Mouse (Mus musculus) C2C12 (cell line): ENCODE results near the gene Pcna. TPM values are rescaled to one million over a fixed set of nuclear protein-coding genes. Genes with fewer than 3 reads are reported as not detected.

Experiments used
- H3K27me3 ChIP-seq: one replicate; pipeline ENCODE4 v1.6.1; 2011; ENCODE audit not compliant: control insufficient read depth, insufficient read depth, insufficient read length
- H3K36me3 ChIP-seq: one replicate; pipeline ENCODE4 v1.6.1; 2011; ENCODE audit not compliant: control insufficient read depth, insufficient read depth
- H3K4me3 ChIP-seq: one replicate; pipeline ENCODE4 v1.5.1; 2011; ENCODE audit warnings: mild to moderate bottlenecking, control low read depth; ENCODE audit not compliant: poor library complexity, insufficient read depth, severe bottlenecking
- H3K79me2 ChIP-seq: one replicate; pipeline ENCODE4 v1.6.1; 2011; ENCODE audit not compliant: control insufficient read depth, insufficient read depth
- H3K79me3 ChIP-seq: one replicate; pipeline ENCODE4 v1.6.1; 2011; ENCODE audit warnings: low read depth, control low read depth
- H3ac ChIP-seq: one replicate; pipeline ENCODE3; 2011; ENCODE audit warnings: low read depth; ENCODE audit not compliant: control insufficient read depth, insufficient read length
- CEBPB ChIP-seq: IDR thresholded peaks from one replicate; pipeline ENCODE4 v1.6.1; 2011; ENCODE audit warnings: low read depth, mild to moderate bottlenecking, control low read depth, moderate library complexity
- CTCF ChIP-seq: IDR thresholded peaks from one replicate; pipeline ENCODE4 v1.5.1; 2011; ENCODE audit not compliant: control insufficient read depth, insufficient read depth, insufficient read length
- FOSL1 ChIP-seq: IDR thresholded peaks from one replicate; pipeline ENCODE4 v1.8.0; 2011; ENCODE audit warnings: mild to moderate bottlenecking, low read length; ENCODE audit not compliant: poor library complexity, insufficient read depth, severe bottlenecking
- MAX ChIP-seq: IDR thresholded peaks from one replicate; pipeline ENCODE4 v1.6.1; 2011; ENCODE audit warnings: mild to moderate bottlenecking, control low read depth
- MYOD1 ChIP-seq: IDR thresholded peaks from one replicate; pipeline ENCODE4 v1.6.1; 2011; ENCODE audit warnings: low read depth; ENCODE audit not compliant: control insufficient read depth, insufficient read length
- MYOG ChIP-seq: IDR thresholded peaks from one replicate; pipeline ENCODE4 v1.6.1; 2011; ENCODE audit not compliant: control insufficient read depth, insufficient read length; ENCODE audit errors: extremely low read depth
- USF1 ChIP-seq: IDR thresholded peaks from one replicate; pipeline ENCODE4 v1.6.1; 2011; ENCODE audit warnings: low read depth, mild to moderate bottlenecking, control low read depth, moderate library complexity
- polyA plus RNA-seq: library from polyadenylated mRNA; unstranded; fragments of >200 nt; fragmentation: generic; extraction: Trizol; gene quantifications from one replicate; pipeline ENCODE4 v1.2.1, GENCODE M21; 2012; ENCODE audit warnings: missing spikeins

Pcna gene
- polyA plus RNA-seq, 1 experiment, result 228 TPM

DNA sequence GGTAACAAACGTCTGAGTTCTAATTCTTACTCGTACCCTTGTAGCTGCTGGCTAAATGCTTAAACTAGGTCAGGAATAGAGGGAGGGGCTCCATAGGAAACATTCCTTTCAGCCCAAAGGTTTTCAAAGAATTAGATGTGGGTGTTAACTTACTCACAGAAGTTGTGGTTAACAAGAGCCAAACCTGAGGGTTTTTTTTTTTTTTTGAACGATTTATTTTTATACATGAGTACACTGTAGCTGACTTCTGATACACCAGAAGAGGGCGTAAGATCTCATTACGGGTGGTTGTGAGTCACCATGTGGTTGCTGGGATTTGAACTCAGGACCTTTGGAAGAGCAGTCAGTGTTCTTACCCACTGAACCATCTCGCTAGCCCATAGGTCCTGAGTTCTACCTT, 9.1 kb upstream of the Pcna start:
- TF ChIP-seq CEBPB (no peak), MAX (no peak), FOSL1 (no peak), MYOD1 (no peak), CTCF (no peak), MYOG (no peak), USF1 (no peak)
- Histone ChIP-seq H3K36me3 (no peaks in the 10 kb centered on the region), H3ac (no peak overlapping the region), H3K27me3 (no peaks in the 10 kb centered on the region), H3K4me3 (no peak overlapping the region), H3K79me2 (peaks cover 37% of the 10 kb centered on the region), H3K79me3 (peaks cover 27% of the 10 kb centered on the region)

DNA sequence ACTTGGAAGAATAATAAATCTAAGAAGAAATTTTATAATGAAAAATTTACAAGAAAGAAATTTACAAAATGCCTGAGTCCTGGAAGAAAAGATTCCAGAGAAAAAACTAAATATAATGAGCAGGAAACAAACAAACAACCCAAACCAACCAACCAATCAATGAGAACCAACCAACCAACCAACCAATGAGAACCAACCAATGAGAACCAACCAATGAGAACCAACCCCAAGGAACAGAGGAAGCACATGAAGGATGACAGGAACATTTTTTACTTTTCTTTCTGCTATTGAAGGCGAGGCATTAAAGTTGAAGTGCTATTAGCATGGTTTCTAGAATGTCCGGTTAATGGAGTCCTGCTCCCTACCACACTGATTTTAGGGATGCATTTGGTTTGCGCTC, 7.5 kb upstream of the Pcna start:
- Histone ChIP-seq H3K79me2 (peaks cover 25% of the 10 kb centered on the region), H3K79me3 (peaks cover 17% of the 10 kb centered on the region), H3K27me3 (no peaks in the 10 kb centered on the region)

DNA sequence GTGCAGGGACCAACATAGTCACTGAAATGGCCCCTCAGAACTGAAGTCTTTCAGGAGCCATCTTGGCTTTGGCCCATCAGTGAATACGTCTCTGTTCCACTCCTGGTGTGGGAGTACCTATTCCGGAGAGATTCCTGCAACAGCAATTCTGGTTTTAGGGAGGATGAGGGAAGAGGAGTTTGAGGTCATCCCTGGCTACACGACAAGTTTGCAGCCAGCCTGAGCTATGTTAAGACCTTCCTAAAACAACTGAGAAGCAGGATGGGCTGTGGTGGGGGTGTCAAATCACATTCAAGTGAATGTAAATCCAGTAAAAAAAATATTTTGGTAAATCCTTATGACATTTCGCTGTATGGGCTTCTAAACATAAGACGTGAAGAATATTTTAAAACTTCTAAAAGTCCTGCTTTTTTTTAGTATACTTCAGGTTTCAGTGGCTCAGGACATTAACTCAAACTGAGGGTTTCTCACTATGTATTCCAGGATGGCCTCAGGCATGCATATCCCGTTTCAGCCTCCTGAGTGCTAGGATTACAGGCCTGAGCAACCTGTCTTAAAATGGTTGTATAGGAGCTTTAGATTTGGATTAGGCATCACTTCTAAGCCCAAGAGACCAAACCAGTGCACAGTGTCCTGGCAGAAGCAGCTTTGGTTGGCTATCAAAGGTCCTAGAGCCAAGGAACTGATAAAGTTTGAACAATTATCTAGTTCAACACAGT, 4.4 kb upstream of the Pcna start:
- Histone ChIP-seq H3K4me3 (no peak overlapping the region), H3K36me3 (no peaks in the 10 kb centered on the region), H3ac (no peak overlapping the region), H3K79me2 (peaks cover 22% of the 10 kb centered on the region), H3K27me3 (no peaks in the 10 kb centered on the region), H3K79me3 (peaks cover 4% of the 10 kb centered on the region)
- TF ChIP-seq USF1 (no peak), MYOG (no peak), MAX (no peak), MYOD1 (no peak), CTCF (no peak)

More for the DNA sequence above, 7.5 kb upstream of the Pcna start:
- H3K4me3 ChIP-seq, result no peak overlapping the region
- H3ac ChIP-seq, result no peak overlapping the region
- no peak for TF ChIP-seq MAX
- no peak for TF ChIP-seq FOSL1
- TF ChIP-seq MYOD1, result no peak
- no peak for TF ChIP-seq CTCF
- no peak for TF ChIP-seq CEBPB
- TF ChIP-seq USF1, result no peak
- no peak for TF ChIP-seq MYOG
- H3K36me3 ChIP-seq, result no peaks in the 10 kb centered on the region

DNA sequence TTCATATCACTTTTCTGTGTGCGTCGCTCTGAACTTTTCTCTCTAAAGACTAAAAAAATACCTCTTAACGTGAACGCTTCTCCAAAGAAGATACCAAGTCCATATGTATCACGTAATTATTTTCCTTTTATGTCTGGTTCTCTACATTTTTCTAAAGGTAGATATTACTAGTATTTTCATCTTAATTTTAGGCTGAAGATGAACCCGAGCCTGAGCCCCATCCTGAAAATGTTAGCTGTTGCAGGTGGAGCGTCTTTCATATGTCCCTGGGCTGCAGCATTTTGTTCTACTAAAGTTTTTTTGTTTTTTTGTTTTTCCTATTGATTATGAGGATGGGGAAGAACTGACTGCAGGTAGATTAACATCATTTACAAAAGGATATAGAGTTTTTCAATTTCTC, 489 bp upstream of the Pcna start:
- H3ac ChIP-seq, result peak overlapping the region; percentile 7
- H3K79me2 ChIP-seq, result peaks cover 54% of the 10 kb centered on the region
- TF ChIP-seq FOSL1 (no peak), MAX (no peak), CEBPB (no peak), CTCF (no peak), MYOD1 (no peak), MYOG (no peak), USF1 (no peak)
- no peaks in the 10 kb centered on the region for H3K27me3 ChIP-seq
- H3K79me3 ChIP-seq, result peaks cover 30% of the 10 kb centered on the region
- peak overlapping the region; percentile 54 for H3K4me3 ChIP-seq
- peaks cover 29% of the 10 kb centered on the region for H3K36me3 ChIP-seq

DNA sequence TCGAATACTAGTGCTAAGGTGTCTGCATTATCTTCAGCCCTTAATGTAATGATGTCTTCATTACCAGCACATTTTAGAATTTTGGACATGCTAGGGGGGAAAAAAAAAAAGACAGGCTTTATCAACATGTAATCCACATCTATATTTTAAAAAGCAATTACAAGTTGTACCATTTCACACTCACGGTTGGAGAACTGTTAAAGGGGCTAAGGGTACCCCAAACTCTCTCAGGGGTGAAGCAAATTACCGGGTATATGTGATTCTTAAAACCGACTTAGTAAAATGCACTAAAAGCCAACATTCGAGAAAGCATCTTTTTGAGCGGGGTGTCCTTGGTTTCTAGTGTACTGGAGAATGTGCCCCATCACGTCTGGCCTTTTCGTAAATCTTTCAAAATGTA, 1.2 kb downstream of the Pcna start:
- TF ChIP-seq MYOG, result no peak
- TF ChIP-seq CTCF, result no peak
- no peak for TF ChIP-seq CEBPB
- TF ChIP-seq USF1, result no peak
- peak overlapping the region; percentile 64 for H3ac ChIP-seq
- no peaks in the 10 kb centered on the region for H3K27me3 ChIP-seq
- H3K36me3 ChIP-seq, result peaks cover 37% of the 10 kb centered on the region
- H3K79me2 ChIP-seq, result peaks cover 65% of the 10 kb centered on the region
- H3K79me3 ChIP-seq, result peaks cover 30% of the 10 kb centered on the region
- H3K4me3 ChIP-seq, result peak overlapping the region; percentile 54
